Mouse (Mus musculus) neural tube, embryonic 10.5 days (tissue): ENCODE results near the gene Sgo2a.
"Not testable (repeated sequence)": the region's sequence is repeated elsewhere in the genome, so short reads cannot be mapped to it uniquely, and the experiment has no call there.

ENCODE experiments used
- DNase-seq: peaks from one replicate; pipeline ENCODE4 v3.0.0-alpha.2; 2017; ENCODE audit warnings: low spot score; ENCODE audit errors: extremely low spot score

Sgo2a gene

GRCm38 (mm10) chr1:58031160-58031769 lies 35.5 kb downstream of the Sgo2a start:
- DNase-seq = peak; percentile 70

DNA sequence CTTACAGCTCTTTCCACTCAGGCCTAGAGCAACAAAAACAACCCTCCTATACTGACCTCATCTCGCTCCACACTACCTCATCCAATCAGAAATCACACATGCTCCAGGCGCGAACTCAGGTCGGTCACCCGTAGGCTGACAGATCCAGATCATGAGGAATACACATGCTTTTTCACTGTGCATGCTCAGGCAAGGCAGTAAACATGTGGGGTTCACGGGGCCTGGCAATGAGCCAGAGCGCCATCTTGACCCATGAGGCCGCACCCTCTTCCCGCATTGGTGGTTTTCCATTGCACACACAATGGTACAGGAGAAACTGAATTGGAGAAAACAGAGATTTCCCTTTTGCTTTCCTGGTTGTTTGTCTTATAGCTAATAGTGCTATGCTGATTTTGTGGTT lies 41.5 kb downstream of the Sgo2a start:
- not testable (repeated sequence) for DNase-seq

GRCm38 (mm10) chr1:58045076-58045475 lies 49.3 kb downstream of the Sgo2a start:
- no peak for DNase-seq

- no peak for DNase-seq
These were observed 49.8 kb downstream of the Sgo2a start for GRCm38 (mm10) chr1:58045546-58045945.

DNA sequence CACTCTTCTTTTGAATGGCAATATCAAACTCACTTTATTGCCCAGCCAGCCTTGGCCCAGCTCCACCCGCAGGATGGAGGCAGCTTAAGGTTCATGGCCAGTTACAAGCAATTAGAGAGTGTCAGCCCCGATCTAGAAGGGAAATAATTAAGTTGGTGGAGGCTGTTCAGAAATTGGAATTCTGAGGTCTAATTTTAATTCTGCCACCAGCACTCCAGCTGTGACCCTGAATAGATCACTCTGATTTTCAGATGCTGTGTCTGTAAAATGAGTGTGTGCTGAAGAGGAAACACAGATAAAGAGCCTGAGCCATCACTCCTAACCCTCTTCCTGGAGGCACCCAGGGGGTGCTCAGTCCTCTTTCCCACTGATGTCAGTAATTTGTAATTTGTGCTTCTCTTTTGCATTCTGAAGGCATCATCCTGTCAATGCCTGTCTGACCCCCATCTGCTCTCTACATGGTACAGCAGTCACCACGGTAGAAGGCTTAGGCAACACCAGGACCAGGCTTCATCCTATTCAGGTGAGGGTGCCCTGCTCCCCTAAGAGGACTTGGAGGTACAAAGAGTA lies 51.0 kb downstream of the Sgo2a start:
- no peak for DNase-seq

DNA sequence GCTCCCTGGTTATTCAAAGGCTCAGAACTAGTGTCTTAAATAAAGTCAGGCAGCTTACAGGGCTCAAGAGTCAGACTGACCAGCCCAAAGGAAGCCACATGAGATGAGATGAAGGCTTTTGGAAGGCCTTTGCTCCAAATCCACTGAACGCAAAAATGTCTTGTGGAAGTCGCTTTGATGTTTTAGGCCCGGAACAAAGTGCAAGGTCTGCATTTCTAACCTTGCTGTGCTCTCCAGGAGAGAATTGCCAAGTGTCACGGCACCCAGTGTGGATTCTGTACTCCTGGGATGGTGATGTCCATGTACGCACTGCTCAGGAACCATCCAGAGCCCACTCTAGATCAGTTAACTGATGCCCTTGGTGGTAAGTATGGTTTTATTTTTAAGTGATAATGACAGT lies 53.4 kb downstream of the Sgo2a start:
- DNase-seq = no peak

DNA sequence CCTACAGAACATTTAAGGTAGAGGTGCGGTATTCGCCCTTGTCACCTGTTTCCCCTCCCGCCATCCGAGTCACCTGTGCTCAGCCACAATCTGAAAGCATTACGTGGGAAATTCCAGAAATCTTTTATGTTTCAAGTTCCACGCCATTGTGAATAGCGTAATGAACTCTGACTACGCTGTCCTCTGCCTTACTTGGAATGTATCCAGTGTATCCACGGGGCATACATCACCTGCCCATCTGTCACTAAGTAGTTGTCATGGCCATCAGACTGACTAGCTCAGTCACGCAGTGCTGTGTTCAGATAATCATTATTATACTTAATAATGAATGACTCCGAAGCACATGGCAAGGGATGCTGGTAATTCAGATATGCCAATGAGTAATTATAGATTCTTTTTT lies 59.8 kb downstream of the Sgo2a start:
- DNase-seq = no peak

DNA sequence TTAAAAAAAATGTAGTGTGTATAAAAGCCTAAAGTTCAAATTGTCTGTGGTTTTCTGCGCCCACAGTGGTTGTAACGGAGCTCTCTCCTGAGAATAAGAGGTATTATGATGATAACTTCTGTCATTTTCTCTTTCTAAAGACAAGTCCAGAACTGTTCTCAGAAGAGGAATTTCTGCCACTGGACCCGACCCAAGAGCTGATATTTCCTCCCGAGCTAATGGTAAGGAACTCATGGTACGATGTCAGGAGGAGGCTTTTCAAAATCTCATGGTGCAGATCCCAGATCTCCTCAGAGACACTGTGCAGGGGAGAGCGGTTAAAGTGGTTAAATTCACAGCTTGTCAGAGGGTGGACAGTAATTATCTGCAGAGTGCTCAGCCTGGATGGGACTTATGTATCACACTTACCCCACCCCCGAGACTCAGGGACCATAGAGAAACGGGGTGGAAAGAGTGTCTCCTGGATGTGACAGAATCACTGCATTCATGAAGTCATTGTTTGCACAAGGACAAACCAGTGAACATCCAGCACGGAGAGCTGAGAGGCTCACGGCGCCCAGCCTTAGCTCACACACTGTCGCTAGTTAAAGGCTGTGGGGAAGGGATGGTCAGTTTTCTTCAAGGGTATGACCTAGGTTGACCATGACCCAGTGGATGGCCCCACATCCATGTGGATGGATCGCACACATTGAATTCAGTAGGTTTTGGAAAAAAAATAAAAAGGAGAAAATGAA lies 60.5 kb downstream of the Sgo2a start:
- no peak for DNase-seq

GRCm38 (mm10) chr1:58056939-58057338 lies 61.2 kb downstream of the Sgo2a start:
- DNase-seq = no peak

DNA sequence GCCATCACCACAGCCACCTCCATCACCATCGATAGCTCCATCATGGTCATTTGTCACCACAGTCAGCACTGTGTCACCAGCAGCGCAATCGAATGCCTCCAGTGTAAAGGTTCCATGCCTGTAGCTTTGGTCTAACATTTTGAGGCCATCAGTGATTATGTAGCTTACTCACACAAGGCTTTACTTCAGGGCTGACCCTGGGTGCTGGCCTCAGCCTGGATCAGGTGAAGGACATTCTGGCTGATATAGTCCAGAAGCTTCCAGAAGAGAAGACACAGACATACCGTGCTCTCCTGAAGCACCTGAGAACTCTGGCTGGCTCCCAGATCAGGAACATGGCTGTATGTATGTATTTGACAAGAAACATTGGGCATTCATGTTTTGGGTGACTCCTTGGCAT lies 63.1 kb downstream of the Sgo2a start:
- DNase-seq = no peak

GRCm38 (mm10) chr1:58062131-58062530 lies 66.4 kb downstream of the Sgo2a start:
- DNase-seq = no peak

- DNase-seq = no peak
These were observed 69.4 kb downstream of the Sgo2a start for GRCm38 (mm10) chr1:58065151-58065550.

GRCm38 (mm10) chr1:58065606-58066005 lies 69.8 kb downstream of the Sgo2a start:
- no peak for DNase-seq

- DNase-seq = no peak
These were observed 73.4 kb downstream of the Sgo2a start for GRCm38 (mm10) chr1:58069181-58069580.

DNA sequence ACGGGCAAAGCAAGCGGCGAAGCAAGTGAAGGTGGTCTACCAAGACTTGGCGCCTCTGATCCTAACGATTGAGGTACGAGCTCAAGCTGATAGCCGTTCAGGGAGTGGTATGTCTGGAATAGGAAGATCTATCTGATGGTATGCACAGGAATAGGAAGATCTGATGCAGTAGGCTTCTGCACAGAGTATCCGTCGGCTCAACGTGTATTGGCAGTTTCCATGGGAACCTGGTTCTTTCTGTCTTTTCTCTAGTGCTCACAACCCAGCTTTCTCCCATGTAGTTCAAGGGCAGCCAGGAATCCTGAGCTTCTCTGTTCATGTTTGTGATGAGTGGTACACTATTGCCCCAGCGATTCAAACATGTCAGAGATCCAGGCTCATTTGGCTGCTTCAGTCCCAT lies 74.3 kb downstream of the Sgo2a start:
- DNase-seq = no peak

DNA sequence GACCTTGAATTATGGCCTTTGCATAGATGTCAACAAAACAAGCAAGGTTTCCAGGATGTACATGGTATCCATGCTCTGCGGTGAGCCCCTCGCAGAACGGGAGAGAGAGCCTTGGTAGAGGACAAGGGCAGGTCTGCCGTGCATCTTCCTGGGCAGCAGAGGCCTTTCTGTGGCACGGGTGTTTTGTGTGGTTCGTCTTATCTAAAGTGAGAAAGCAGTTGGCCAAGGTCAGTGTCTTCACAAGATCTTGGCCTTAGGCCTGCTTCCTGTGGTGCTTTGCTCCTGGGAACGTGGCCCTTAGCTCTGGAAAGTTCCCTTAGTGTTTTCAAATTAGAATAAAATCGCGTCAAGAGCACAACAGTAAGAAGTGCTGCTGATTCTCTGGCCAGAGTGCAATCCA lies 75.2 kb downstream of the Sgo2a start:
- no peak for DNase-seq

DNA sequence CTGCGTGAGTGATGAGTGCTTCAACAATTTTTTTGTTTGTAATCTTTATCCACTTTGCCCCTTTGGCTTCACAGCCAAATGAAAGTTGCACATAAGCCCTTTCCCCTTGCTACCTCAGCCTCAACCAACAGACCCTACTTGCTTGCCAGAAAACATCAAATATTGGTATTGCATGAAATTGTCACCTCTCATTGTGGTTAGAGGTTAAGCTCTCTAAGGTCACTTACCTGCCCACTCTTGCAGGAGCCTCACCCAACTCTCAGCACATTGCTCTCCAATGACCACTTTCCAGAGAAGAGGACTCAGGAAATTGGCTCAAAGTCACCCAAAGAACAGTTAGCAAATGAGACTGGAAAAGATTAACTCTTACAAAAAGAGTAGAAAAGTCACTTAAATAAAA lies 75.7 kb downstream of the Sgo2a start:
- no peak for DNase-seq

GRCm38 (mm10) chr1:58072416-58072815 lies 76.6 kb downstream of the Sgo2a start:
- DNase-seq = no peak

GRCm38 (mm10) chr1:58072991-58073730 lies 77.4 kb downstream of the Sgo2a start:
- no peak for DNase-seq

DNA sequence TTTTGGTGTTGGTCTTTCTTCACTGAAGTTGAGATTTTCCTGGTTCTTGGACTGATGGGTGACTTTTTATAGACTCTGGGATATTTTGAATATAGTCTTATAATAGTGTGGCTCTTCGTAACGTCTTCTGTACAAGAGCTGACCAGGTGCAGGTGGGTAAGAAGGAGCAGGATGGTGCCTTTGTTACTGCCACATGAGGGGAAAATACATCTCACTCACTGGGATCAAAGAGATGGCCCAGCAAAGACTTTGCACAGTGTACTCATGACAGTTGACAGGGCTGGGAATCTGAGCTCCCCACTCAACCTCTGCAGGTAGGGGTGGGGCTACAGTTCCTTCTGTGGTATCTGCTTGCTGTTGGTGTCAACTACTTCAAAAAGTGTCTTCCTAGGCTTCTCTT lies 78.5 kb downstream of the Sgo2a start:
- DNase-seq = no peak
